Mouse (Mus musculus) ES-E14 (cell line): ENCODE results near the gene Sh3tc1.

ENCODE experiments used
- HCFC1 ChIP-seq: IDR thresholded peaks from 2 replicates; pipeline ENCODE4 v1.6.1; 2012; ENCODE audit warnings: low read length, inconsistent platforms, borderline replicate concordance; ENCODE audit not compliant: insufficient read depth
- MAFK ChIP-seq: IDR thresholded peaks from 2 replicates; pipeline ENCODE4 v1.6.1; 2014; ENCODE audit warnings: mild to moderate bottlenecking, low read depth, low read length, inconsistent platforms; ENCODE audit not compliant: insufficient read depth
- ZC3H11A ChIP-seq: IDR thresholded peaks from 2 replicates; pipeline ENCODE4 v1.6.1; 2012; ENCODE audit warnings: low read depth, mild to moderate bottlenecking, inconsistent platforms, low read length, borderline replicate concordance
- ZNF384 ChIP-seq: IDR thresholded peaks from 2 replicates; pipeline ENCODE4 v1.6.1; 2012; ENCODE audit warnings: low read depth, low read length, inconsistent platforms

DNA sequence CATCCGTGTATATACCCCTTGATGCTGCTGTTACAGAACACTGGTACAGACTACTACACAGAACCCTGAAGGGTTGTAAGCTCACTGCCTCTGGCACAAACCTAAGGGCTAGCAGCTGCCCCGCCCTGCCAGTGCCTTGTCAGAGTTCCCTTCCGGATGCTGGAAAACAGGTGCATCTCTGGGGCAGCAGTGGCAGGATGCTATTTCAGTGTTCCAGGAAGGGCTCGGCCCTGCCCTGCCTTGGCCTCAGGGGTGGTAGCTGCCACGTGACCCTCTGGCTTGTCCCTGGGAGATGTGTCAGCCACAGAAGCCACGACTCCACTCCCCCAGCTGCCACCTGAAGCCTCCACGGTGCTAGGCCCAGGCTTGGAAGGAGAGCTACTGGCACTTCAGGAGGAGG lies 46.1 kb upstream of the Sh3tc1 start:
- no peak for TF ChIP-seq ZNF384
- no peak for TF ChIP-seq HCFC1
- TF ChIP-seq ZC3H11A: no peak
- TF ChIP-seq MAFK: no peak
